ENCODE assay signal across 8 mouse cellular contexts in the genomic region with DNA sequence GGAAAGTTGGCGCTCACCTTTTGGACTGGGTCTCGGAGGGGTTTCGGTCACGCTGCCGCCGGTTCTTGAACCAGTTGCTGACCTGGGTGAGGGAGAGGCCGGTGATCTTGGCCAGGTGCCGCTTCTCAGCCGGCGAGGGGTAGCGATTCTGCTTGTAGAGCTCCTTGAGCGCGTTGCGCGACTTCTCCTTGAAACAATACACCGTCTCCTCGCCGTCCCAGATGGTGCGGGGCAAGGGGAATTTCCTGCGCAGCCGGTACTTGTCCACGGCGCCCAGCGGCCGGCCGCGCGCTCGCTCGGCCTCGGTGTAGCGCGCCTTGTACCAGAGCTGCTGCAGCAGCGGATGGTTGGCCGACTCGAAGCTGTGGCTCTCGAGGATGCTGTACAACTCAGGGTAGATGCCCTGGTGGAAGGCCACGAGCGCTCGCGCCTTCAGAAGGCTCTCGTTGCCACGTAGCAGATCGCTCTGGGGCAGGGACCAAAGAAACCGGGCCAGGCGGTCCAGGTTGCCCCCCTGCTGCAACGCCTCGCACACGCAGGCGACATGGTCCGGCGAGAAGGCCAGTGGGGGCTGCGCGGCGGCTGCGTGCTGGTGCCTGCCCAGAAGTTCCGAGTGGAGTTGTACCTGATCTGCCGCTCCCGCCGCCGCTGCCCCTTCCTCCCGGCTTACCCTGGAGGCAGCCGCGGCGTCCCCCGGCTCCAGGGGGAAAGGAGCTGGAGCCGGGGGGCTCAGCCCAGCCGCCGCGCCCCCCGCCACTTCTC. TPM values are rescaled to one million over a fixed set of nuclear protein-coding genes. Genes with fewer than 3 reads are reported as not detected.
DNase-seq lines count a peak whose midpoint lies in the region; ATAC-seq and TF ChIP-seq lines count a peak whose summit lies in the region.

No protein-coding gene starts in this region.

- peak overlapping the region; percentile 98 for H3K4me3 ChIP-seq in E14TG2a.4 (replicated peaks; ENCODE audit: low read length)
- H3K4me3 ChIP-seq in embryonic facial prominence, embryonic 12.5 days = peak overlapping the region; percentile 88
- peak overlapping the region; percentile 87 for H3K4me3 ChIP-seq in heart, embryonic 13.5 days
- peak overlapping the region; percentile 79 for H3K4me3 ChIP-seq in kidney, postnatal 0 days (replicated peaks; ENCODE audit: low read depth, low read length)
- H3K4me3 ChIP-seq in lung, adult 2 months (replicated peaks; ENCODE audit: extremely low read depth, low read depth, low read length) = peak overlapping the region; percentile 50
- H3K4me3 ChIP-seq in olfactory bulb, adult 2 months (ENCODE audit: insufficient read depth, low read depth, low read length) = peak overlapping the region; percentile 55

- no peaks in the 10 kb centered on the region for H3K27me3 ChIP-seq in E14TG2a.4 (ENCODE audit: insufficient read depth, low read length)
- no peaks in the 10 kb centered on the region for H3K27me3 ChIP-seq in embryonic facial prominence, embryonic 12.5 days
- H3K27me3 ChIP-seq in heart, embryonic 13.5 days (replicated peaks) = peaks cover 9% of the 10 kb centered on the region; the same call in 1 of the 2 replicates
- no peaks in the 10 kb centered on the region for H3K27me3 ChIP-seq in kidney, postnatal 0 days (ENCODE audit: insufficient read depth, low read length)

- no peaks in the 10 kb centered on the region for H3K9me3 ChIP-seq in E14TG2a.4 (ENCODE audit: low read length)
- H3K9me3 ChIP-seq in embryonic facial prominence, embryonic 12.5 days = no peaks in the 10 kb centered on the region
- no peaks in the 10 kb centered on the region for H3K9me3 ChIP-seq in heart, embryonic 13.5 days
- no peaks in the 10 kb centered on the region for H3K9me3 ChIP-seq in kidney, postnatal 0 days (replicated peaks; ENCODE audit: low read length)

- no peak for TF ChIP-seq CTCF in E14TG2a.4 (conservative IDR thresholded peaks at IDR 0.05; ENCODE audit: low read length)
- TF ChIP-seq CTCF in kidney, postnatal 0 days (IDR thresholded peaks at IDR 0.05; ENCODE audit: low read depth) = no peak
- no peak for TF ChIP-seq CTCF in lung, adult 2 months (IDR thresholded peaks at IDR 0.05; ENCODE audit: insufficient read depth, low read length)
- no peak for TF ChIP-seq CTCF in olfactory bulb, adult 2 months (IDR thresholded peaks at IDR 0.05; ENCODE audit: insufficient read depth, low read depth, low read length)

- peak; percentile 25; the same call in 1 of the 2 replicates for ATAC-seq in embryonic facial prominence, embryonic 12.5 days (ENCODE audit: insufficient number of reproducible peaks, insufficient read depth, low FRiP score, low TSS enrichment)
- ATAC-seq in heart, embryonic 13.5 days (ENCODE audit: extremely low read depth, insufficient number of reproducible peaks, low FRiP score, low TSS enrichment) = peak; percentile 17; the same call in 1 of the 2 replicates
- ATAC-seq in kidney, postnatal 0 days (replicated peaks; ENCODE audit: low FRiP score, low read depth) = peak; percentile 13; the same call in 1 of the 2 replicates

- peak; percentile 58 for DNase-seq in adrenal gland, postnatal 10 days
- DNase-seq in kidney, postnatal 0 days (ENCODE audit: low spot score) = peak; percentile 58
- DNase-seq in lung, adult 2 months = peak; percentile 47
- no peak for DNase-seq in natural killer cell, adult 2 months (ENCODE audit: low spot score in 2 of 2)

- H3K27ac ChIP-seq in embryonic facial prominence, embryonic 12.5 days = peak overlapping the region; percentile 97
- H3K27ac ChIP-seq in heart, embryonic 13.5 days (replicated peaks) = peak overlapping the region; percentile 78
- H3K27ac ChIP-seq in kidney, postnatal 0 days = peak overlapping the region; percentile 90
- H3K27ac ChIP-seq in olfactory bulb, adult 2 months (ENCODE audit: insufficient read depth, low read depth, low read length) = no peak overlapping the region

- no peak for TF ChIP-seq POLR2A in lung, adult 2 months (IDR thresholded peaks at IDR 0.05; ENCODE audit: borderline replicate concordance, extremely low read depth, low read depth, low read length)
- TF ChIP-seq POLR2A in olfactory bulb, adult 2 months (IDR thresholded peaks at IDR 0.05; ENCODE audit: insufficient read depth, low read depth, low read length) = no peak

- WGBS in embryonic facial prominence, embryonic 12.5 days = under 1% methylated on average over 67 of the region's 71 CpGs
- WGBS in heart, embryonic 13.5 days = under 1% methylated on average over 65 of the region's 71 CpGs
- under 1% methylated on average over 61 of the region's 71 CpGs for WGBS in kidney, postnatal 0 days
- under 1% methylated on average over 70 of the region's 71 CpGs for WGBS in lung, adult 2 months
- WGBS in olfactory bulb, adult 2 months = under 1% methylated on average over 69 of the region's 71 CpGs

- H3K4me1 ChIP-seq in E14TG2a.4 (replicated peaks; ENCODE audit: low read depth, low read length) = peaks cover 58% of the 10 kb centered on the region
- H3K4me1 ChIP-seq in embryonic facial prominence, embryonic 12.5 days = peaks cover 28% of the 10 kb centered on the region
- peaks cover 20% of the 10 kb centered on the region for H3K4me1 ChIP-seq in heart, embryonic 13.5 days
- H3K4me1 ChIP-seq in kidney, postnatal 0 days (replicated peaks; ENCODE audit: insufficient read depth, low read length) = no peaks in the 10 kb centered on the region; the same call in 1 of the 2 replicates
- no peaks in the 10 kb centered on the region; the same call in 1 of the 2 replicates for H3K4me1 ChIP-seq in lung, adult 2 months (ENCODE audit: control insufficient read depth, insufficient read depth, low read length)
- H3K4me1 ChIP-seq in olfactory bulb, adult 2 months (ENCODE audit: control insufficient read depth, insufficient read depth, low read length) = peaks cover 21% of the 10 kb centered on the region; the same call in 1 of the 2 replicates

- H3K9ac ChIP-seq in embryonic facial prominence, embryonic 12.5 days = peak overlapping the region; percentile 84
- peak overlapping the region; percentile 87 for H3K9ac ChIP-seq in heart, embryonic 13.5 days
- H3K9ac ChIP-seq in kidney, postnatal 0 days (ENCODE audit: low read depth, low read length) = peak overlapping the region; percentile 73

- peak overlapping the region; percentile 93 for H3K4me2 ChIP-seq in embryonic facial prominence, embryonic 12.5 days (replicated peaks)
- peak overlapping the region; percentile 98 for H3K4me2 ChIP-seq in heart, embryonic 13.5 days
- H3K4me2 ChIP-seq in kidney, postnatal 0 days (ENCODE audit: low read length) = peak overlapping the region; percentile 98

- H3K36me3 ChIP-seq in E14TG2a.4 (ENCODE audit: insufficient read depth, low read length) = peaks cover 32% of the 10 kb centered on the region
- H3K36me3 ChIP-seq in embryonic facial prominence, embryonic 12.5 days = peaks cover 12% of the 10 kb centered on the region; the same call in 1 of the 2 replicates
- H3K36me3 ChIP-seq in heart, embryonic 13.5 days = peaks cover 9% of the 10 kb centered on the region
- H3K36me3 ChIP-seq in kidney, postnatal 0 days (ENCODE audit: insufficient read depth, low read length) = no peaks in the 10 kb centered on the region

RNA-seq across cellular contexts. Expression of a gene that starts 0.7 kb away (rescaled TPM):
- total RNA-seq in adrenal gland, postnatal 10 days (2021) = 1 to 10 TPM; 1.7 to 2.3 TPM
- 13.5 and 13.7 TPM in 2 replicates for polyA plus RNA-seq in embryonic facial prominence, embryonic 12.5 days (2016; fragmentation: Nextera tagmentation; extraction: Ambion mirVana)
- polyA plus RNA-seq in heart, embryonic 13.5 days (2015; fragmentation: Nextera tagmentation; extraction: Ambion mirVana) = 0.71 and 1.0 TPM in 2 replicates
- polyA plus RNA-seq in kidney, postnatal 0 days (2015; fragmentation: Nextera tagmentation; extraction: Ambion mirVana) = 2.2 and 2.7 TPM in 2 replicates
- polyA plus RNA-seq in lung, adult 2 months (2012; rRNA removed) = 2.1 and 2.6 TPM in 2 replicates
- not detected in 2 replicates for polyA plus RNA-seq in olfactory bulb, adult 2 months (2012; ENCODE audit: insufficient read depth, insufficient read length, low replicate concordance, missing spikeins)

RNA-seq across cellular contexts. Expression of a gene that starts 11.0 kb away (rescaled TPM):
- 10 to 100 TPM; 23.0 to 30.2 TPM for total RNA-seq in adrenal gland, postnatal 10 days (2021)
- 39.5 and 41.6 TPM in 2 replicates for polyA plus RNA-seq in embryonic facial prominence, embryonic 12.5 days (2016; fragmentation: Nextera tagmentation; extraction: Ambion mirVana)
- polyA plus RNA-seq in heart, embryonic 13.5 days (2015; fragmentation: Nextera tagmentation; extraction: Ambion mirVana) = 19.0 and 19.3 TPM in 2 replicates
- polyA plus RNA-seq in kidney, postnatal 0 days (2015; fragmentation: Nextera tagmentation; extraction: Ambion mirVana) = 38.0 and 38.1 TPM in 2 replicates
- polyA plus RNA-seq in lung, adult 2 months (2012; rRNA removed) = 3.5 and 6.4 TPM in 2 replicates
- polyA plus RNA-seq in olfactory bulb, adult 2 months (2012; ENCODE audit: insufficient read depth, insufficient read length, low replicate concordance, missing spikeins) = not detected in 2 replicates

RNA-seq across cellular contexts. Expression of a gene that starts 58.8 kb away (rescaled TPM):
- 10 to 100 TPM in 1 of 2 experiments, 1 to 10 TPM in 1; 7.1 to 12.8 TPM for total RNA-seq in adrenal gland, postnatal 10 days (2021)
- polyA plus RNA-seq in embryonic facial prominence, embryonic 12.5 days (2016; fragmentation: Nextera tagmentation; extraction: Ambion mirVana) = 73.0 and 75.3 TPM in 2 replicates
- polyA plus RNA-seq in heart, embryonic 13.5 days (2015; fragmentation: Nextera tagmentation; extraction: Ambion mirVana) = 0.34 and 0.79 TPM in 2 replicates
- 0.26 and 0.46 TPM in 2 replicates for polyA plus RNA-seq in kidney, postnatal 0 days (2015; fragmentation: Nextera tagmentation; extraction: Ambion mirVana)
- 3.0 and 3.6 TPM in 2 replicates for polyA plus RNA-seq in lung, adult 2 months (2012; rRNA removed)
- not detected in 2 replicates for polyA plus RNA-seq in olfactory bulb, adult 2 months (2012; ENCODE audit: insufficient read depth, insufficient read length, low replicate concordance, missing spikeins)

Comparison
In these comparisons a context has a peak if more than half of its experiments do, and no peak if none do; other contexts are left out.
1. DNase-seq: peak in adrenal gland, postnatal 10 days (single experiment), kidney, postnatal 0 days (single experiment) and lung, adult 2 months (single experiment); none in natural killer cell, adult 2 months (0 of 2).
2. RNA of a gene that starts 58.8 kb away (polyA plus RNA-seq): 73.0 to 75.3 TPM in embryonic facial prominence, embryonic 12.5 days; 3.0 to 3.6 TPM in lung, adult 2 months, 0.34 to 0.79 TPM in heart, embryonic 13.5 days, 0.26 to 0.46 TPM in kidney, postnatal 0 days and not detected in olfactory bulb, adult 2 months; every median in the first group is over 10 times any median in the second.
3. Peak in every context shown above with its lines, with median percentiles within 50 percentile points of each other: H3K4me3 ChIP-seq, ATAC-seq, H3K4me2 ChIP-seq and H3K9ac ChIP-seq.